Mouse (Mus musculus): Measurements from ENCODE around the gene Rpe65. TPM values are rescaled to one million over a fixed set of nuclear protein-coding genes. Genes with fewer than 3 reads are reported as not detected.

The Rpe65 gene
- polyA plus RNA-seq (2016; fragmentation: Nextera tagmentation; extraction: Ambion mirVana) = not detected in 2 replicates

DNA sequence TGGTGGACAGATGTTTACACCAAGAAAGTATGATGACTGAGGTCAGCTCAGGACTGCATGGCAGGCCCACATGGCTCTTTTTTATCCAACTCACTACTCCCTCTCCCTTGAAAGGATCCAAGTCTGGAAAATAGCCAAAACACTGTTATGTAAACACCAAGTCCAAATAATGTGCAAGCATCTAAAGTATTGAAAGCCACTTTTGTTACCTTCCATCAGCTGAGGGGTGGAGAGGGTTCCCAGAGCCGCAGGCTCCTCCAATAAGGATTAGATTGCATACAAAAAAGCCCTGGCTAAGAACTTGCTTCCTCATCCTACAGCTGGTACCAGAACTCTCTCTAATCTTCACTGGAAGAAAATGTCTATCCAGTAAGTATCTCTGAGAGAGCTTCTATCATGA is at the start of gene Rpe65:
TSS of gene Rpe65 (plus strand) at position 301 of the 400 bp plus-strand sequence.
- Histone ChIP-seq H3K4me3 (no peak within 1 kb of the TSS), H3K36me3 (no peaks in the 10 kb centered on the region), H3K9me3 (no peaks in the 10 kb centered on the region), H3K27me3 (replicated peaks) (no peaks in the 10 kb centered on the region), H3K4me1 (no peaks in the 10 kb centered on the region), H3K4me2 (replicated peaks) (no peak within 1 kb of the TSS), H3K27ac (no peak within 1 kb of the TSS), H3K9ac (no peak within 1 kb of the TSS)
- 87% methylated on average over 1 of the region's 1 CpGs for whole genome bisulfite sequencing
- no peak for ATAC-seq (ENCODE audit: low FRiP score, low read depth)

DNA sequence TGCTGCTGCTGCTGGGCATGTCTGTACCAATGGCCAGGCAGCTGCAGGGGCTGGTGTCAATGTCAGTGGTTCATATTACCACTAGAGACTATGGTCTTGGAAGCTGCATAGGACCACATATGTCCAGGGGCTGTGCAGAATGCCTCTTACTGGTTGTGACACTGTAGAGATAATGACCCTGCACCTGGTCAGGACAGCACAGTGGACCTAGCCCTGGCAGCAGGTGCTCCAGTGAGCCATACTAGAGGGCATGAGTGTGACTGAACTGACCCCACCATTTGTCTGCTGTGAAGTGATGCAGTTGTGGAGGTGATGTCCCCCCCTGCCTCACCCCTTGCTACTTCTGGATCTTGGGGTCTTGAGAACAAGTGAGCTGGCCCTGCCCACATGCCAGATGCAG is 48.8 kb upstream of the Rpe65 start:
- H3K27ac ChIP-seq = no peak overlapping the region
- H3K4me3 ChIP-seq = no peak overlapping the region
- ATAC-seq (ENCODE audit: low FRiP score, low read depth) = no peak

GRCm38 (mm10) chr3:159614977-159615376 is 16.0 kb downstream of the Rpe65 start:
- ATAC-seq (ENCODE audit: low FRiP score, low read depth) = no peak
- 86% methylated on average over 1 of the region's 1 CpGs for WGBS
- no peak overlapping the region for H3K27ac ChIP-seq
- H3K4me3 ChIP-seq = no peak overlapping the region
- no peak overlapping the region for H3K9ac ChIP-seq
- H3K27me3 ChIP-seq (replicated peaks) = no peaks in the 10 kb centered on the region
- H3K4me2 ChIP-seq (replicated peaks) = no peak overlapping the region
- no peaks in the 10 kb centered on the region for H3K4me1 ChIP-seq
- no peaks in the 10 kb centered on the region for H3K9me3 ChIP-seq
- no peaks in the 10 kb centered on the region for H3K36me3 ChIP-seq

More for the DNA sequence above, 48.8 kb upstream of the Rpe65 start:
- Histone ChIP-seq H3K36me3 (no peaks in the 10 kb centered on the region), H3K27me3 (replicated peaks) (no peaks in the 10 kb centered on the region), H3K4me2 (replicated peaks) (no peak overlapping the region), H3K4me1 (no peaks in the 10 kb centered on the region), H3K9me3 (no peaks in the 10 kb centered on the region), H3K9ac (no peak overlapping the region)

- Histone ChIP-seq H3K4me1 (no peaks in the 10 kb centered on the region), H3K27me3 (replicated peaks) (no peaks in the 10 kb centered on the region), H3K4me3 (no peak overlapping the region), H3K4me2 (replicated peaks) (no peak overlapping the region), H3K9ac (no peak overlapping the region), H3K36me3 (no peaks in the 10 kb centered on the region), H3K9me3 (no peaks in the 10 kb centered on the region), H3K27ac (no peak overlapping the region)
- ATAC-seq (ENCODE audit: low FRiP score, low read depth) = no peak
- 85% methylated on average over 1 of the region's 1 CpGs for WGBS
These were observed 22.1 kb downstream of the Rpe65 start for GRCm38 (mm10) chr3:159621026-159621425.

GRCm38 (mm10) chr3:159624010-159624409 is 25.0 kb downstream of the Rpe65 start:
- Histone ChIP-seq H3K9me3 (no peaks in the 10 kb centered on the region), H3K9ac (no peak overlapping the region), H3K4me1 (no peaks in the 10 kb centered on the region), H3K4me3 (no peak overlapping the region), H3K36me3 (no peaks in the 10 kb centered on the region), H3K27me3 (replicated peaks) (no peaks in the 10 kb centered on the region), H3K27ac (no peak overlapping the region), H3K4me2 (replicated peaks) (no peak overlapping the region)
- no peak for ATAC-seq (ENCODE audit: low FRiP score, low read depth)
- 82% methylated on average over 1 of the region's 1 CpGs for WGBS

- H3K27ac ChIP-seq = no peak overlapping the region
- H3K4me3 ChIP-seq = no peak overlapping the region
- no peak overlapping the region for H3K9ac ChIP-seq
- 79% methylated on average over 1 of the region's 1 CpGs for WGBS
- H3K4me2 ChIP-seq (replicated peaks) = no peak overlapping the region
- H3K4me1 ChIP-seq = no peaks in the 10 kb centered on the region
- H3K27me3 ChIP-seq (replicated peaks) = no peaks in the 10 kb centered on the region
- ATAC-seq (ENCODE audit: low FRiP score, low read depth) = no peak
- no peaks in the 10 kb centered on the region for H3K9me3 ChIP-seq
- no peaks in the 10 kb centered on the region for H3K36me3 ChIP-seq
These were observed 61.8 kb downstream of the Rpe65 start for GRCm38 (mm10) chr3:159660741-159661140.

GRCm38 (mm10) chr3:159663333-159663732 is 64.4 kb downstream of the Rpe65 start:
- no peak overlapping the region for H3K27ac ChIP-seq
- no peaks in the 10 kb centered on the region for H3K27me3 ChIP-seq (replicated peaks)
- H3K9ac ChIP-seq = no peak overlapping the region
- 80% methylated on average over 1 of the region's 1 CpGs for whole genome bisulfite sequencing
- 0 out of 2 replicates have a peak, but pooled peaks have one; percentile 21 for ATAC-seq (ENCODE audit: low FRiP score, low read depth)
- H3K4me2 ChIP-seq (replicated peaks) = no peak overlapping the region
- H3K9me3 ChIP-seq = no peaks in the 10 kb centered on the region
- no peak overlapping the region for H3K4me3 ChIP-seq
- no peaks in the 10 kb centered on the region for H3K36me3 ChIP-seq
- no peaks in the 10 kb centered on the region for H3K4me1 ChIP-seq

Other genes starting within 250 kb of the Rpe65 start
- gene Depdc1a, start 103.7 kb upstream of the Rpe65 start, polyA plus RNA-seq (2016; fragmentation: Nextera tagmentation; extraction: Ambion mirVana) = 15.8 and 19.3 TPM in 2 replicates
- 94.9 and 102 TPM in 2 replicates for gene Wls, start 240.5 kb downstream of the Rpe65 start, polyA plus RNA-seq (2016; fragmentation: Nextera tagmentation; extraction: Ambion mirVana)